Mouse (Mus musculus) small intestine, adult 2 months (tissue): ENCODE results near the gene Adcy3. TPM values are rescaled to one million over a fixed set of nuclear protein-coding genes. Genes with fewer than 3 reads are reported as not detected.
"Not testable (repeated sequence)": the region's sequence is repeated elsewhere in the genome, so short reads cannot be mapped to it uniquely, and the experiment has no call there.

ENCODE experiments used
- H3K27ac ChIP-seq: fragments of 200-500 bp; 2 replicates; pipeline ENCODE4 v1.5.1; 2012; ENCODE audit warnings: low read depth, low read length, control low read depth, inconsistent platforms; ENCODE audit not compliant: insufficient read depth
- H3K27me3 ChIP-seq: fragments of 200-500 bp; 2 replicates; pipeline ENCODE4 v1.6.1; 2012; ENCODE audit warnings: mild to moderate bottlenecking, moderate library complexity, low read length, inconsistent platforms; ENCODE audit not compliant: control insufficient read depth, insufficient read depth
- H3K36me3 ChIP-seq: fragments of 200-500 bp; 2 replicates; pipeline ENCODE4 v1.6.1; 2012; ENCODE audit warnings: mild to moderate bottlenecking, low read length, control low read depth, inconsistent platforms; ENCODE audit not compliant: control insufficient read depth, insufficient read depth
- H3K4me1 ChIP-seq: fragments of 200-500 bp; 2 replicates; pipeline ENCODE4 v1.6.1; 2012; ENCODE audit warnings: low read length, inconsistent platforms, mixed read lengths; ENCODE audit not compliant: control insufficient read depth, insufficient read depth, insufficient read length
- H3K4me3 ChIP-seq: fragments of 200-500 bp; 2 replicates; pipeline ENCODE4 v1.5.1; 2012; ENCODE audit warnings: low read depth, mild to moderate bottlenecking, control low read depth, inconsistent platforms, low read length, moderate library complexity
- CTCF ChIP-seq: fragments of 200-500 bp; IDR thresholded peaks from 2 replicates; pipeline ENCODE4 v1.5.1; 2012; ENCODE audit warnings: low read depth, mild to moderate bottlenecking, control low read depth, inconsistent platforms, low read length, moderate library complexity, mixed read lengths; ENCODE audit not compliant: insufficient replicate concordance, insufficient read length; ENCODE audit errors: extremely low read depth
- POLR2A ChIP-seq: fragments of 200-500 bp; IDR thresholded peaks from 2 replicates; pipeline ENCODE4 v1.6.1; 2012; ENCODE audit warnings: low read depth, mild to moderate bottlenecking, control low read depth, inconsistent platforms, low read length, moderate library complexity
- WGBS: fragments of 180-500 bp; shearing (Covaris S2); methylation state at CpG from one replicate; pipeline ENCODE4 v1.1.7; 2018; 5-methylcytosine and 5-hydroxymethylcytosine counted together
- polyA plus RNA-seq: library from polyadenylated mRNA; depleted of rRNA; stranded (reverse); fragments of >200 nt; gene quantifications from 2 replicates; pipeline ENCODE4 v1.2.3, GENCODE M21; 2012

Gene Adcy3
- polyA plus RNA-seq, 1 experiment, result 2.4 TPM

DNA sequence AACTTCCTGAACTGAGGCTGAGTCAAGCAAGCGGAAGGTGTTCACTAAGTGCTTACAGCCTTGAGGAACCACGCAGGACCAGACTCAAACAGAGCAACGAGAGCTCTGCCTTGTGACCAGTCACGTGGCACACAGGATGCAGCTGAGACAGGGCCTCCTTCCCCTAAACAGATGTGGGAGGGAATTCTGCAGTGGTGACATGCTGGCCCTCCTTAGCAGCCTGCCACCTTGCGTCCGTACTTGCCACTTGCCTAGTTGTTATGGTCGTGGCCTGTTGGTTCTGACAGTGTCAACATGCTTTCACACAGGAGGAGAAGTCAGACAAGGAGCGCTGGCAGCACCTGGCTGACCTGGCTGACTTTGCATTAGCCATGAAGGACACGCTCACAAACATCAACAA lies 78.3 kb downstream of the Adcy3 start:
- TF ChIP-seq CTCF, result no peak
- 85% methylated on average over 9 of the region's 9 CpGs for WGBS
- Histone ChIP-seq H3K36me3 (peaks cover 18% of the 10 kb centered on the region), H3K4me3 (no peak overlapping the region), H3K27me3 (no peaks in the 10 kb centered on the region), H3K27ac (no peak overlapping the region), H3K4me1 (no peaks in the 10 kb centered on the region)

DNA sequence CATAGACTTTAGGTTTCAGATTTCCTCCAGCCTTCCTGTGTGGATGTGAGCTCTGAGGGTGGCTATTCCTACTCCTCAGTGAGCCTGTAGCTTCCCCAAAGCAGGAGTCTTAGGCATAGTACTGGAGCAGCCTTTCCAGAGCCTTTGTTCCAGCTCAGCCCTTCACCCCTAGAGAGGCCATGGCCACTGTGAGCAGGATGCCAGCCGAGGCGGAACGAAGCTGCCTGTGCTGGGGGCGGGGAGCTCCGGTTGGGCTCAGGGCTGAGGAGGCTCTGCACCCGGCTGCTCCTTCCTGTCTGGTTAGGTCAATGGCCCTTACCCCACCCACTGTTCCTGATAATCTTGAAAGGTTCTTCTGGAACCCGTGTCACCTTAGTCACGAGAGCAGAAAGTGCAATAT lies 80.0 kb downstream of the Adcy3 start:
- TF ChIP-seq POLR2A, result no peak
- TF ChIP-seq CTCF, result no peak
- WGBS, result 62% methylated on average over 8 of the region's 8 CpGs
- no peak overlapping the region for H3K4me3 ChIP-seq
- no peak overlapping the region for H3K27ac ChIP-seq
- H3K4me1 ChIP-seq, result no peaks in the 10 kb centered on the region
- no peaks in the 10 kb centered on the region for H3K27me3 ChIP-seq
- peaks cover 24% of the 10 kb centered on the region for H3K36me3 ChIP-seq

- no peak for TF ChIP-seq CTCF
- TF ChIP-seq POLR2A, result no peak
- Histone ChIP-seq H3K36me3 (peaks cover 18% of the 10 kb centered on the region), H3K4me1 (peaks cover 3% of the 10 kb centered on the region; the same call in 1 of the 2 replicates), H3K27me3 (no peaks in the 10 kb centered on the region), H3K4me3 (no peak overlapping the region), H3K27ac (no peak overlapping the region)
- 83% methylated on average over 7 of the region's 7 CpGs for WGBS
These were observed 97.3 kb downstream of the Adcy3 start for GRCm38 (mm10) chr12:4230156-4230555.

- no peak overlapping the region for H3K4me3 ChIP-seq
- WGBS, result 10% methylated on average over 4 of the region's 4 CpGs
These were observed 99.9 kb downstream of the Adcy3 start for GRCm38 (mm10) chr12:4232777-4233176.

GRCm38 (mm10) chr12:4233572-4234508 lies 100.9 kb downstream of the Adcy3 start, which contains the start of the genes Ptrhd1 and Cenpo:
Gene Ptrhd1, plus strand, starts transcription at chr12:4234027.
Gene Cenpo, minus strand, starts transcription at chr12:4234294.
- H3K4me1 ChIP-seq, result peaks cover 3% of the 10 kb centered on the region; the same call in 1 of the 2 replicates
- H3K27me3 ChIP-seq, result no peaks in the 10 kb centered on the region
- peaks cover 8% of the 10 kb centered on the region for H3K36me3 ChIP-seq
- H3K27ac ChIP-seq, result peak within 1 kb of the TSS; percentile 99
- WGBS, result under 1% methylated on average over 50 of the region's 50 CpGs
- H3K4me3 ChIP-seq, result peak within 1 kb of the TSS; percentile 82
- TF ChIP-seq CTCF (no peak), POLR2A (peak; percentile 69)

More at GRCm38 (mm10) chr12:4232777-4233176, 99.9 kb downstream of the Adcy3 start:
- Histone ChIP-seq H3K4me1 (peaks cover 3% of the 10 kb centered on the region; the same call in 1 of the 2 replicates), H3K27me3 (no peaks in the 10 kb centered on the region), H3K36me3 (peaks cover 10% of the 10 kb centered on the region), H3K27ac (no peak overlapping the region)
- no peak for TF ChIP-seq POLR2A
- TF ChIP-seq CTCF, result no peak

DNA sequence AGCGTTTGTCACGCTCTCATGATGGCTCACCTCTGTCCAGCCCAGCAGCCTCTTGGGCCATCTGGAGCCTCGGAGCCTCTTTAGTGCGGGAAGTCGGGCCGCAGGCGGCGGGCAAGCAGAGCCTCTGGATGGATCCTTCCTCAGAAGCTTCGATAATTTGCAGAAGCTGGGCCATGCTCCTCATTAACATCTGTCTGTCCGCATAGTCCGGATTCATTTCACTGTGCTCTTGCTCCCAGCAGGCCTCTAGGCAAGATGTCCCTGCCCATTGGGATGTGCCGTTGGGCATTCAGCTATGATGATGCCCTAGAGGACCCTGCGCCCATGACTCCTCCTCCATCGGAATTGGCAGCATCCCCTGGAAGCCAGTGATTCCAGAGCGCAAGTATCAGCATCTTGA lies 104.6 kb downstream of the Adcy3 start:
- WGBS, result 93% methylated on average over 15 of the region's 15 CpGs
- no peak overlapping the region for H3K4me3 ChIP-seq

DNA sequence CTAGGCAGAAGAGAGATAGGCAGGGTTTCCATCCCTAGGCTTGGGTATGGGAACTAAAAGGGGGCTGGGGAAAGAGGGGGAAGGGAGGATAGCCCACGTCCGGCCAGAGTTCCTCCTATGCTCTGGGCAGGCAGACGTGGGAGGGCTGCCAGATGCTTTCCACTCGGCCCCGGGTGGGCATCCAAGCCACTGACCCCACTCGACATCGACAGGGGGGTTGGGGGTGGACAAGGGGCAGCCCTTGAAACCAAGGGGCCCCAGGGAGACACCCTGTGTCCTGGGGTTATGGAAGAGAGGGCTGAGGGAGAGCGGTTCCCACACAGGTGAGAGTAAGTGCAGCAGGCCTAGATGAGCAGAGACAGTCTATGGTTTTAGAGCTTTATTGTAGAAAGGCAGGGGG lies 107.4 kb downstream of the Adcy3 start:
- 73% methylated on average over 8 of the region's 8 CpGs for WGBS
- not testable (repeated sequence) for H3K27ac ChIP-seq, H3K4me3 ChIP-seq, H3K36me3 ChIP-seq, H3K27me3 ChIP-seq, H3K4me1 ChIP-seq

More for the DNA sequence above, 104.6 kb downstream of the Adcy3 start:
- H3K4me1 ChIP-seq, result peaks cover 3% of the 10 kb centered on the region; the same call in 1 of the 2 replicates
- 0 out of 2 replicates have a peak, but pooled peaks cover 1% of the 10 kb centered on the region for H3K36me3 ChIP-seq
- no peaks in the 10 kb centered on the region for H3K27me3 ChIP-seq
- TF ChIP-seq CTCF, result no peak
- no peak for TF ChIP-seq POLR2A
- no peak overlapping the region for H3K27ac ChIP-seq

DNA sequence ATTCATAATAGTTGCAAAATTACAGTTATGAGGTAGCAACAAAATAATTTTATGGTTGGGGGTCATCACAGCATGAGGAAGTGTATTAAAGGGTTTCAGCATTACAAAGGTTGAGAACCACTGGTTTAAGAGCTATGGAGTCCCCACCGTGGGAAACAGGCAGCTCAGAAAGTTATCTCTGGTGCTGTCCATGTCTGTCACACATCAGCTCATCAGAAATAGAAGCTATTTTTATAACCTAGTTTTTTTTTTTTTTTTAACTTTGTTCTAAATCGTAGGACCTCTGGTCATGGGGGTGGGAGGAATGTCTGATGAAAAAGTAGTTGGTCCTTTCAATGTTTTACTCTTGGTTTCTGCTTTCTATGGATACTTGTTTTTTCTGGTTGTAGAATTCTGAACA lies 110.9 kb downstream of the Adcy3 start:
- Histone ChIP-seq H3K27ac (no peak overlapping the region), H3K4me1 (peaks cover 3% of the 10 kb centered on the region; the same call in 1 of the 2 replicates), H3K4me3 (no peak overlapping the region), H3K27me3 (no peaks in the 10 kb centered on the region), H3K36me3 (peaks cover 1% of the 10 kb centered on the region; the same call in 1 of the 2 replicates)
- WGBS, result 81% methylated on average over 2 of the region's 2 CpGs
- TF ChIP-seq POLR2A, result no peak
- no peak for TF ChIP-seq CTCF
